Mouse (Mus musculus): ENCODE measurements around the gene Rapgef5. TPM values are rescaled to one million over a fixed set of nuclear protein-coding genes. Genes with fewer than 3 reads are reported as not detected.

The Rapgef5 gene
- total and polyA plus RNA-seq, 3 experiments, result 4.2 to 6.8 (median 4.8) TPM

GRCm38 (mm10) chr12:117691336-117691735 lies 175.1 kb downstream of the Rapgef5 start:
- no peaks in the 10 kb centered on the region for H3K9me3 ChIP-seq (replicated peaks; ENCODE audit: low read length)
- TF ChIP-seq JUN (IDR thresholded peaks at IDR 0.05; ENCODE audit: insufficient read depth, low read depth, low read length) (no peak), CHD1 (IDR thresholded peaks at IDR 0.05; ENCODE audit: low read depth, low read length) (no peak), JUND (conservative IDR thresholded peaks at IDR 0.05; ENCODE audit: low read depth, low read length) (no peak), NELFE (IDR thresholded peaks at IDR 0.05; ENCODE audit: low read depth, low read length) (no peak), MXI1 (IDR thresholded peaks at IDR 0.05; ENCODE audit: low read depth, low read length) (no peak), USF2 (conservative IDR thresholded peaks at IDR 0.05; ENCODE audit: low read depth, low read length) (no peak), RAD21 (IDR thresholded peaks at IDR 0.05; ENCODE audit: low read depth, low read length) (no peak), KAT2A (IDR thresholded peaks at IDR 0.05; ENCODE audit: insufficient replicate concordance, low read length) (no peak), HCFC1 (IDR thresholded peaks at IDR 0.05; ENCODE audit: low read depth, low read length) (no peak), MAFK (IDR thresholded peaks at IDR 0.05; ENCODE audit: insufficient replicate concordance, low read length) (no peak), MAZ (IDR thresholded peaks at IDR 0.05; ENCODE audit: low read depth, low read length) (no peak), E2F4 (IDR thresholded peaks at IDR 0.05; ENCODE audit: insufficient replicate concordance, low read depth, low read length) (no peak), TBP (conservative IDR thresholded peaks at IDR 0.05; ENCODE audit: low read depth, low read length) (no peak), ZNF384 (IDR thresholded peaks at IDR 0.05; ENCODE audit: low read depth, low read length) (no peak), CTCF (conservative IDR thresholded peaks at IDR 0.05 in 1 of 2, IDR thresholded peaks at IDR 0.05 in 1 of 2; ENCODE audit: low read depth in 2 of 2, low read length in 2 of 2) (no peak), CHD2 (IDR thresholded peaks at IDR 0.05; ENCODE audit: low read length) (no peak), USF1 (IDR thresholded peaks at IDR 0.05; ENCODE audit: low read depth, low read length) (no peak), UBTF (IDR thresholded peaks at IDR 0.05; ENCODE audit: low read depth, low read length) (no peak)
- no peak overlapping the region for H3K4me2 ChIP-seq (ENCODE audit: insufficient read depth, low read depth, poor library complexity, severe bottlenecking)

DNA sequence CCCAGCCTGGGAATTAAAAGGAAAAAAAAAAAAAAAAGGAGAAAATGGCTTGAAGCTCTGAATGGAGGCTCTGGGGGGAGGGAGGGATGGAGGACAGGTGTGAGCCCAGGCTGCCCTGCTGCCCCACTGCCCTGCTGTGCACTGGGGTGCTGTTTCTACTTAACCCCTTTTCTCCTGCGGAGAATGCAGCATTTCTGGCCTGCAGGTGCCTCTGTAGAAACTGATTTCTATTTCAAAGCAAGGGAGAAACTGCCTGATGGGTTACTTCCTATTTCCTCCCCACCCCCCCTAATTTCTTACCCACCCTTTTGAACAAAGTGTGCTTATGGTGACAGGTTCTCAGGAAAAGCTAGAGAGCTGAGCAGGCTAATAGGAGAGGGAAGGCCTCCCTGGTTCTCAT lies 176.5 kb downstream of the Rapgef5 start:
- no peak for TF ChIP-seq CTCF (conservative IDR thresholded peaks at IDR 0.05 in 1 of 2, IDR thresholded peaks at IDR 0.05 in 1 of 2; ENCODE audit: low read depth in 2 of 2, low read length in 2 of 2)
- no peak for TF ChIP-seq E2F4 (IDR thresholded peaks at IDR 0.05; ENCODE audit: insufficient replicate concordance, low read depth, low read length)
- TF ChIP-seq NRF1 (IDR thresholded peaks at IDR 0.05; ENCODE audit: low read depth, low read length), result no peak
- no peak for TF ChIP-seq MEF2A (IDR thresholded peaks at IDR 0.05; ENCODE audit: borderline replicate concordance, low read depth, low read length)
- no peak for TF ChIP-seq RAD21 (IDR thresholded peaks at IDR 0.05; ENCODE audit: low read depth, low read length)
- no peak for TF ChIP-seq KAT2A (IDR thresholded peaks at IDR 0.05; ENCODE audit: insufficient replicate concordance, low read length)
- no peak for TF ChIP-seq POLR2A (IDR thresholded peaks at IDR 0.05; ENCODE audit: low read depth, low read length)
- TF ChIP-seq CHD1 (IDR thresholded peaks at IDR 0.05; ENCODE audit: low read depth, low read length), result no peak
- no peak for TF ChIP-seq BHLHE40 (IDR thresholded peaks at IDR 0.05; ENCODE audit: low read depth, low read length)
- TF ChIP-seq MXI1 (IDR thresholded peaks at IDR 0.05; ENCODE audit: low read depth, low read length), result no peak
- no peak for TF ChIP-seq USF2 (conservative IDR thresholded peaks at IDR 0.05; ENCODE audit: low read depth, low read length)
- TF ChIP-seq CHD2 (IDR thresholded peaks at IDR 0.05; ENCODE audit: low read length), result no peak
- no peak for TF ChIP-seq NELFE (IDR thresholded peaks at IDR 0.05; ENCODE audit: low read depth, low read length)
- no peak for TF ChIP-seq JUND (conservative IDR thresholded peaks at IDR 0.05; ENCODE audit: low read depth, low read length)
- no peak for TF ChIP-seq IRF4 (IDR thresholded peaks at IDR 0.05; ENCODE audit: low read depth, low read length)
- TF ChIP-seq TBP (conservative IDR thresholded peaks at IDR 0.05; ENCODE audit: low read depth, low read length), result no peak
- H3K4me2 ChIP-seq (ENCODE audit: insufficient read depth, low read depth, poor library complexity, severe bottlenecking), result no peak overlapping the region
- no peak for DNase-seq (ENCODE audit: extremely low read depth)
- dilution Hi-C loops (cut with MboI; ENCODE audit: extremely low pct_ligation_motif_present, extremely low pct_unique_long_range_greater_than_20kb, low sequenced_read_pairs), result no loop called here
- H3K27me3 ChIP-seq (replicated peaks), result no peaks in the 10 kb centered on the region
- no peaks in the 10 kb centered on the region for H3K79me2 ChIP-seq (replicated peaks; ENCODE audit: control insufficient read depth, extremely low read depth, insufficient read depth, poor library complexity, severe bottlenecking)
- H3K27ac ChIP-seq (ENCODE audit: insufficient read depth, low read depth), result no peak overlapping the region
- H3K9ac ChIP-seq (ENCODE audit: insufficient read depth, low read depth), result no peak overlapping the region
- no peak overlapping the region for H3K4me3 ChIP-seq (replicated peaks in 1 of 3; ENCODE audit: low read depth in 2 of 3, low read length in 2 of 3, poor library complexity in 1 of 3)
- in situ Hi-C loops (cut with MboI; ENCODE audit: low pct_ligation_motif_present, low pct_unique_long_range_greater_than_20kb, low sequenced_read_pairs), result no loop called here
- peaks cover 0 to 3% of the 10 kb centered on the region in 2 experiments for H3K36me3 ChIP-seq (replicated peaks in 1 of 2; ENCODE audit: control insufficient read depth in 1 of 2, insufficient read depth in 1 of 2, low read length in 1 of 2)
- no peaks in the 10 kb centered on the region for H3K9me3 ChIP-seq (replicated peaks; ENCODE audit: low read length)
- peaks cover 0 to 3% of the 10 kb centered on the region in 2 experiments; a peak in 2 of 4 replicates for H3K4me1 ChIP-seq (ENCODE audit: control insufficient read depth in 1 of 2, insufficient read depth in 2 of 2)

More at GRCm38 (mm10) chr12:117691336-117691735, 175.1 kb downstream of the Rapgef5 start:
- no peaks in the 10 kb centered on the region for H3K27me3 ChIP-seq (replicated peaks)
- no peaks in the 10 kb centered on the region for H3K79me2 ChIP-seq (replicated peaks; ENCODE audit: control insufficient read depth, extremely low read depth, insufficient read depth, poor library complexity, severe bottlenecking)
- peaks cover 0 to 3% of the 10 kb centered on the region in 2 experiments for H3K36me3 ChIP-seq (replicated peaks in 1 of 2; ENCODE audit: control insufficient read depth in 1 of 2, insufficient read depth in 1 of 2, low read length in 1 of 2)
- H3K4me1 ChIP-seq (ENCODE audit: control insufficient read depth in 1 of 2, insufficient read depth in 2 of 2), result peaks cover 0 to 3% of the 10 kb centered on the region in 2 experiments; a peak in 2 of 4 replicates
- H3K4me3 ChIP-seq (replicated peaks in 1 of 3; ENCODE audit: low read depth in 2 of 3, low read length in 2 of 3, poor library complexity in 1 of 3), result no peak overlapping the region
- no peak for DNase-seq (ENCODE audit: extremely low read depth)
- in situ Hi-C loops (cut with MboI; ENCODE audit: low pct_ligation_motif_present, low pct_unique_long_range_greater_than_20kb, low sequenced_read_pairs), result no loop called here
- no peak overlapping the region for H3K9ac ChIP-seq (ENCODE audit: insufficient read depth, low read depth)
- dilution Hi-C loops (cut with MboI; ENCODE audit: extremely low pct_ligation_motif_present, extremely low pct_unique_long_range_greater_than_20kb, low sequenced_read_pairs), result no loop called here
- no peak overlapping the region for H3K27ac ChIP-seq (ENCODE audit: insufficient read depth, low read depth)

Data from CH12.LX (cell line).